Mouse (Mus musculus): ENCODE measurements around the gene Astn2.

DNA sequence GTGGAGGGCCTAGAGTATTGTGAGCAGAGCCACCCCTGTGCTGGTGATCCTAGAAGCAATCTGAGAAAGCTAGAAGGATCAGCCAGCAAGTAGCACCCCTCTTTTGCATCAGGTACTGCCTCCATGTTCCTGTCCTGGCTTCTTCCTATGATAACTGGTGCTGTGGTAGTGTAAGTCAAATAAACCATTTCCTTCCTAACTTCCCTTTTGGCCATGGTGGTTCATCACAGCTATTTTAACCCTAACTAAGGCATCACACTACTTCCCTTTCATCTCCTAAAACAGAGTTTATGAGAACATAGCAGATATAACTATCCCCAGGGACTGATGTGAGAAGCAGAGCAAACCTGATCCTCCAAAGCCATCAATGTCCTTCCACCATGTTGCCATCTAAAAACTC, 897.5 kb downstream of the Astn2 start:
- TF ChIP-seq CTCF (IDR thresholded peaks at IDR 0.05; ENCODE audit: low read depth, low read length) (no peak), POLR2A (IDR thresholded peaks at IDR 0.05; ENCODE audit: extremely low read depth, insufficient read depth, low read length) (no peak)

Measured in liver, adult 2 months (tissue).